Mouse (Mus musculus): ENCODE data around the gene Pcsk5.

DNA sequence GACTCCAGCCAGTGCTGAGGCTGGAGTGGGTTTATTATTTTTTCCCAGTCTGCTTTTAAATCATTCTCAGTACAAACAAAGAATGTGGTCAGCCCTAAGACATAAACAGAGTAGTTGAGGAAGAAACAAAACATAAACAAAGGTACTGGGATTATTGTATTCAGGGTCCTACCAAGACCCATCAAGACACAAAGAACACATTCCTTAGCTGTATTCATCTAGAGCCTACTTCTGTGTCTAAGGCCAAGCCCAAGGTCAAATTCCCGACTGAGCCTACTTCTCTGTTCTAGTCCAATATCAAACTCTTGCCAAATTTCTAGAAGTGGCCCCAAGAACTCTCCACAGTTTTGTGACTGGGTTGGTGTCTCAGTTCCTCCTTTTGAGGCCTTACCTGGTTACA is 419.6 kb downstream of the Pcsk5 start:
- TF ChIP-seq CTCF (IDR thresholded peaks at IDR 0.05; ENCODE audit: extremely low read depth, insufficient read length, insufficient replicate concordance, low read depth, low read length) (no peak), POLR2A (IDR thresholded peaks at IDR 0.05; ENCODE audit: low read depth, low read length) (no peak)
